Mouse (Mus musculus) megakaryocyte progenitor cell, adult 5-6 weeks (primary cell): ENCODE data around the gene Hpn. TPM values are rescaled to one million over a fixed set of nuclear protein-coding genes. Genes with fewer than 3 reads are reported as not detected.

Experiments
- ATAC-seq: replicated peaks from 2 replicates; pipeline ENCODE4 v1.8.0; 2016; ENCODE audit warnings: mild to moderate bottlenecking, moderate TSS enrichment, inconsistent platforms; ENCODE audit not compliant: poor library complexity
- total RNA-seq, 2 experiments: library from RNA; stranded (forward) in 1 of 2; stranded (reverse) in 1 of 2; fragments of 157-497, 149-512 nt in 1 of 2; fragments of 200-1000 nt in 1 of 2; gene quantifications; 2 replicates each; pipeline versions ENCODE4 v1.2.3 to v1.2.4; 2015 to 2017

Gene Hpn
- total RNA-seq, 2 experiments from 2014 or later = 1.1 to 8.7 TPM

DNA sequence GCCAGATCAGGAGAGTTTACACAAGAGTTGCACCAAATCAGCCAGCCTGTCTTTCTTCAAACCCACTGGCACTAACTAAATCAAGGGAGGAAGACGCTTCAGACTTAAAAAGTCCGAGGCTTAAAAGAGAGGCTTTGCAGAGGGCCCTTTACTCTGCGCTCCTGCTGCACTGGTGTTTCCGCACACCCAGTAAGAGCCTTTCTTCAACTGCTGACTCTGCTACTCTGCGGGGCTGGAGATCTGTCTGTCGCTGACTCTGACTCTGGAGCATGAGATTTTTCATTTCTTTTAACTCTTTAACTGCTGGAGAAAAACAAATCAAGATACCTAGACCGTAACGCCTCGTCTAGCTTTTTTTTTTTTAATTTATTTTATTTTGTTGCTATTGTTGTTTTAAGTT is 30.9 kb downstream of the Hpn start:
- no peak for ATAC-seq

DNA sequence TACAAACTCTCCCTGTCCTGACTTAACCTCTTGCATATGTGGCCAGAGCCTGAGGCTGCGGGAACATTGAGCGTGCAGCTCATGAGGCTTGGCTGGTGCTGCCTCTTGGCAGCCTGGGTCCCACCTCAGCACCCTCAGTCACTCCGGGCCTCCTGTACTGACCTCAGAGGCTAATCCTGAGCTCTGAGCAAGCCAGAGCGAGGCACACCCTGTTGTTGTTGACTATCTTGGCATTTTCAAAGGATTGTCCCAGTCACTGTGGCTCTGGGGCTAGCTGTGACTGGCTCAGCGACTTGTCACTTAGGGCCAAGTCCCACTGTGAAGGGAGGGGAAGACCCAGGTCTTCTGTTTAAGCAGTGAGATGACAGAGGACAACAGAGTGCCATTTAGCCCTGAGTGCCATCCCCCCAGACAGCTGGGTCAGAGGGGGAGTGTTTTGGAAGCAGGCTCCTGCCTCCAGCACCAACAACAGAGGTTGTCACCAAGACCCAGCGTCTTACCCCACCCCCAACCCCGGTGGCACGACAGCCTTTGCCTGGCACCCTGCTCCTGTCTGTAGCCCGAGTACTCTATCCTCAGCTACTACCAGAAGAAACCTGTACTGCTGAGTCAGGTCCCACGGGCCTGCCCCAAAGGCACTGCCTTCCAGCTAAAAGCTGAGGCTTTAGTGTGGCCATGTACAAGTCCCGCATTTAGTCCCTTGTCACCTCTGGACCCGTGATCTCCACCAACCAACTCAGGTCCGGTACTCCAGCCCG is 32.1 kb downstream of the Hpn start:
- ATAC-seq = no peak

DNA sequence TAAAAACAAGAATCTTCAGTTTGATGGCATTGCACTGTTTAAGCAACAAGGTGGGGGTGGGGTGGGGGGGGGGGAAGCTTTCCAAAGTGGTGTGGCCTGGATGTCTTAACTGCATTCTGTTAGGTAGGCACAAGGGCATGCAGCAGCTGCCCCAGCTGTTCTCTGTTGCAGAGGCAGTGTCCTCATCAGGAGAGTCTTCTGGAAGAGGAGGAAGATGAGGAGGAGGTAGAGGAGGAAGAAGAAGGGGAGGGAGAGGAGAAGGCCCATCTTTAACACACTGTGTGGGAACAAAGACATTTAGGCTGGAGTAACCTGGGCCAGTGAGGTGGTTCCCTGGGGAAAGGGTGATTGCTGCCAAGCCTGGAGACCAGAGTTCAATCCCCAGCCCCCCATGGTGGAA is 33.0 kb downstream of the Hpn start:
- no peak for ATAC-seq

DNA sequence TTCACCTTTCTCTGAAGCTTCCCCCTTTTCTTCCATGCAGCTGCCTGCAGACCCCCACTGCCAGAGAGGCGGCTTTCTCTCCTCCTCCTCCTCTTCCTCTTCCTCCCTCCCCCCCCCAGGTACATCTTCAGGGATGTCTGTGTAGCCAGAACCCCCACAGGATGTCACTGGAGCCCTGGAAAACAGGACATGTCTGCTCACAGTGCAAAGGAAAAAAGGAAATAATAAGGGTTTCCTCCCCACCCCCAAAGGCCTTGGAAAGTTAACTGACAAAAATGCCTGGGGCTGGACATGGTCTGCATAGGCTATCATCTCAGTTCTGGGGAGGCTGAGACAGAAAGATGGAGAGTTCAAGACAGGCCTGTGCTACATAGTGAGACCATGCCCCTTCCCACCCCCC is 34.0 kb downstream of the Hpn start:
- no peak for ATAC-seq

DNA sequence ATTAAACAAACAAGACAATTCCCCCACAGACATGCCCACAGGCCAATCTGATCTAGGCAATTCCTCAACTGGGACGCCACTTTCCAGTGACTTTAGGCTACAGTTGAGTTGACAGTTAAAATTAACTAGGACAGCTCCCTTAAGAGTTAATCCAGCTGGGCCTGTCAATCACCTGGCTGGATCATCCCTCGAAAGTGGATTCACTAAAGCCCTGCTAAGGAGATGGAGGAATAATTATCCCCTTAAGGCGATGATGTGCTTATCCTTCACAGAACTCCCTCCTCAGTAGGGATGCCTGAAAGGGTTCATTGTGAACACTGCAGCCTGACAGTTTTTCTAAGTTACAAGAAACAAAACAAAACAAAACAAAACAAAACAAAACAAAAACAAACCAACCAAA is 34.5 kb downstream of the Hpn start:
- no peak for ATAC-seq

DNA sequence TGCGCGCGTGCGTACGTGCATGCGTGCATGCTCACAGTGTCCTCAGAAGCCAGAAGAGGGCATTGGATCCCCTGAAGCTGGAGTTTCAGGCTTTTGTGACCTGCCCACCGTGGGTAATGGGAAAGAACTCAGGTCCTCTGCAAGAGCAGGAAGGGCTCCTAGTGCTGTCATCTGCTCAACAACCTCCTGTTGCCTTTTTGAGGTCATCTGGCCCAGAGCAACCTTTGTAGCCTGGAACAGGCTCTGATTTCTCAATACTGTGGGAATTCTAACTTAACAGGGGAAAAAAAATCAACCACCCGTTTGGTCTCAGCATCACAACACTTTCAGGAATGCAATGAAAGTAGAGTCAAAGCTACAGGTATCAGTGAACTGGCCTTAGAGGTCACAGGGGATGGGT is 35.4 kb downstream of the Hpn start:
- ATAC-seq = no peak

DNA sequence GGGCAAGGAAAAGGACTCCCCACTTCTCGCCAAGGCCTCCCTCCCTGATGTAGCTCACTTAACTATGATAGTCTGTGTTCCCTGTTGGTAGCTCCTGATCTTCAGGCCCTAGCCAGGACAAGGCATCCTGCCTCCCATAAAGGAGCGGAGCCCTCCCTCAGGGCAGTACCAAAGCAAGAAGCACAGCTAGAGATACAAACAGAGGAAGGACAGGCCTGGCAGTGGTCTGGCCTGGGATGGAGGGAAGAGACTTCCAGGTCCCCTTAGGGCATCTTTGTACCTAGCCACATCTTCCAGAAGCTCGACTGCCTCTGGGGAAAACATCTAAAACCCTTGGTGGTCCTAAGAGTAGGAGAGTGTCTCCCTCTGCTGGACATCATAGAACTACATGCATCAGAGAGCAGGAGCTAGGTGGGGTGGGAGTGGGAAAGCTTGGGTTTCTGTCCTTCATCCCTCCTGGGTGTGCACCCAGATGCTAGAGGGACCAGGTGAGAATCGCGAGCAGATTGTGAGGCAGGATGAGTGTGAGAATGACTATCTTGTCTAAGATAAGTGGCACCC is 37.1 kb downstream of the Hpn start:
- peak; percentile 87 for ATAC-seq

DNA sequence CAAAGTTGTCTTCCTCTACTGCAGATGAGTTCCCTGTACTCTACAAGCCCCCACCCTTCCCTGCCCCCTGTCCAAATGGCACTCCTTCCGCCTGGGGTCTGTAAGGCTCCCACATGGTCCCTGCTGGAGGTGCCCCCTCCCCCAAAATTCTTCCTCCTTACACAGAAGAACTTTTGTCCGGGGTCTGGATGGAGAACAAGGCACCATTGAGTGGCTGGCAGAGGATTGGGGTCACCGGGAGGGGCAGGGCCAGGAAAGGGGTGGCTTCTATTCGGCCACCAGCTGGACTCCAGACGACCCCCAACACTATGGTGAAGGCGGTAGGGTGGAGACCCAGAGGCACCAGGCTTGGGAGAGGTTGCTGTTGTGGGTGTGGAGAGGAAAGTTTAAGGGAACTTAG is 37.6 kb downstream of the Hpn start:
- ATAC-seq = no peak

DNA sequence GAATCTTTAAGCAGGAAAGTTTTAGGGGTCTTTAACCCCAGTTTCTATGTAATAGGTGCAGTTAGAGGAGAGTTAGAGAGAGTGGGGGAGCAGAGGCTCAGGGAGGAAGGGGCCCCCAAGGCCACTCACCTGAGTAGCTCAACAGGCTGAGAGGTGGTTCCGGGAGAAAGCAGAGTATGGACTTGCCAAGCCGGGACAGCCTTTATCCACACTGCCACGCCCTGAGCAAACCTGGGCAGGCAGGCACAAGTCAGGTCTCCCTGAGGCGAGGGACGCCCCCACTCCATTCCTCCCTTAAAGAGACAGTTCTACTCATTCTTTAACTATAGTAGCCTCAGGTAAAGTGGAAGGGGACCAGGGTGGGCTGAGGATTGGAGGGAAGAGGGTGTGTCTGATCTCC is 38.6 kb downstream of the Hpn start, which contains the start of gene Fxyd3:
Gene Fxyd3 (minus strand): TSS at position 213 of the 400 bp plus-strand sequence.
- ATAC-seq = no peak

DNA sequence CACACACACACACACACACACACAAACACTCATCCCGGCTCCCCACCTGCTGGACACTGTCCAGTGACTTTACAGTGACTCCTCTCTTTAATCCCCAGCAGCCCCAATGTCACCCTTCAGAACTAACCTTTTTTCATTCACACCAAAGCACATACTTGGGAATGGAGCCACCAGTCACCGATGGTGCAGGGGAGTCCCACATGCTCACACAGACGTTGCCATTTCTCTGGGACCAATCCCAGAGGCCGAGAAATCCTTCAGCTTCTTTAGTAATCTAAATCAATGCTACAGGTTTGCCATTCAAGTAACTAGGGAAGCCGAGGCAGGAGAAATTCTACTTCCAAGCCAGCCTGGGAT is 40.4 kb downstream of the Hpn start:
- no peak for ATAC-seq

DNA sequence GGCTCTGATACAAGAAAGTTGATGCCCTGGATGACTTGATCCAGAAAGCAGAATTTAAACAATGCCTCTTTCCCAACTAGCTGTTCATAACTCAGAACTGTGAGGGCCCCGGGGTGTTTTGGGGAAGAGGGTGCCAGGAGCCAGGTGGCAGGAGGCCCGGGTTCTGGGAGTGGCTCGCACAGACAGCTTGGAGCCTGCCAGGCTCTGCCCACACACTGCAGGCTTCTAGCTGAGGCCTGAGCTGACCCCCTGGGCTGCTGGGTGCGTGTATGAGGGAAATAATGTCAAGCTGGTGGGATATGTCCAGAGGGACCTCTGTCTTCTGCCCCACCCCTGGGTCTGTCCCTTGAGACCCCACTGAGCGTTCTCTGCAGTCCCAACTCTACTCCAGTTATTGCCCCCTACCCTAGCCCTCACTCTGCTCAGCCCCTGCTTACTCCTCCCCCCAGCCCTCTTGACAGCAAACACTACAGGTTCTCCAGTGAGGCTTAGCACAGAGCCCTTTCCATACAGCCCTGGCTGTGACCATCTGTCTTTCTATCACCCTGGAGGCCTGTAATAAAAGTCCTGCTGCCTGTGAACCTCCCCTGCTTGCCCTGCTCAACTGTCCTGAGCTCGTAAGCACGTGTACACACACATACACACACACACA is 40.9 kb downstream of the Hpn start:
- ATAC-seq = no peak

DNA sequence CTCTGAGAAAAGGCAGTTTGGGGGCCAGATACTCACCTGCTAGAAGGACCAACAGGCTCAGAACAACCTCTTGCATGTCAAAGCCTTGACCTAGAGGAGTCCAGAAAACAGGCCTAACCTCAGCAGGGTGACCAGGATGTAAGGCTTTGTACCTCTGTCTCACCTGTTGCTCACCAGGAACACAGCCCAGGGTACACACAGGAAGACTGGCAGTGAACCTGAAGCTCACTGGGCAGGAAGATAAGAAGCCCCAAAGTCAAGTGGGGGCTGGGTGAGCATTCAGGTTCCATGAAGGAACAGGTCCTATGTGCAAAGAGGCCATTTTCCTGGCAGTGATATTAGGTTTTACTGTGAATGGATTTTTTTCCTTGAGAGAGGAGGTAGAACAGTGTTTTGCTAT is 41.5 kb downstream of the Hpn start:
- no peak for ATAC-seq

DNA sequence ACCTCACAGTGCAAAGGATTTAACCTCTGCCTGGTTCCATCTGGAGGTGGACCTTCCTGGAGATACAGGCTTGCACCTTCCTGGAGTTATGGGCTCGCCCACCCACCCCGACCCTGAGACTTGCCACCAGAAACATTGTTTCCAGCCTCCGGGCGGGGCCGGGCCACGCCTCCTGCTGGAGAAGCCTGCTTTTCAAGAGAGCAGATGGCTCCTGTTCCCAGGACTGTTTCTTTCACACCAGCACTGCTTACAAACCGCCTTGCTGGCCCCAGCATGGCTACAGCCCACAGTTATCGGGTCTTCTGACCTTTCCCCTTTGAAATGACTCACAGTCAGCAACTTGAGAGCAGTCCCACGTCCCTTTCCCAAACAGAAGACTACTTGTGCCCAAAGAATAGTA is 42.8 kb downstream of the Hpn start:
- no peak for ATAC-seq

DNA sequence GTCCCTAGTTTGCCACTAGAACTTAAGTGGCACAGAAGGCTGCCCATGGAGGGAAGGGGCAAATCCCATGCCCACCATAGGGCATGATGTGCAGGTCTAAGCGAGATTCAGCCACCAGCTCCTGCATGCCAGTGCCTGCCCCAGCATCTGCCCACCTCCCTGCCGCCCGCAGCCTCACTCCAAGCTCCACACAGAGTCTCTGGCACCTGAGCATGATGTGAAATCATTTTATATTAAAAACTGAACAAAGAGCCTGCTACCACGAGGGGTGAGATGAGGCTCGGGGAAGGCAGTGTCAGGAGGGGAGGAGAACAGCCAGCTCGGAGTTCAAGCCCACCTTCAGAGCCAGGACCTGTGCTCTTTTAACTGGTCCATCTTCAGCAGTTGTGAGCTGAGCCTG is 44.8 kb downstream of the Hpn start:
- no peak for ATAC-seq

DNA sequence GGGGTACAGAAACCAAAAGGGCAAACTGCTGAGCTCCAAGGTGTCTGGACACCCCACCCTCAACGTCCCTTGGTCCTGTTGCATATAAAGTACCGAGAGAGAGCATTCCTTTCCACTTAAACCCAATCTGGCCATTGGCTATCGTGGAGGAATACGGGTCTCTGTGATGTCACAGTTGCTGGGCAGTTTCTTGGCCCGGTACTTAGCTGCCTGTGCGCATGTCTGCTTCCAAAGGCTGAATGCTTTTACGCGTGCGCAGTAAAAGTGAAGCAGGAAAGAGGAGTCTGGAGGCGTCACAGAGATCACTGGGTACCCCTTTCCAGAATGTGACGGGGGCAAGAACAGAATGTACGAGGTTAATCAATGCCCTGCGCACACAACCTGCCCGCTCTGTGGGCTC is 45.6 kb downstream of the Hpn start:
- ATAC-seq = no peak

DNA sequence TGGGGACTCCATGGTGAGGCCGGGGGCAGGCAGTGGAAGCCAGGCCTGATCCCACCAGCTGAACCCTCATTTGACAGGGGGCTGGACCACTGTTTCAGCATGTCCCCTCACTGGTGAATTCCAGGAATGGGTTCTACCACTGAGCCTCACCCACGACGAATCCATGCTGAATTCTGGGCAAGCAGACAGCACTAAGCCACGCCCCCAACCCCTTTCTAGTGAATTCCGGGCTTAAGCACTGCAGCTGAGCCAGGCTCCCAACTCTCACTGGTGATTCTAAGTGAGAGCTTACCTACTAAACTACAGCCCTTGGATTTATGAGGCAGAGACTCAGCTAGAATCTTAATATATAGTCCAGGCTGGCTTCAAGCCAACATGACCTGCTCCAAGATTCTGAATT is 47.3 kb downstream of the Hpn start:
- no peak for ATAC-seq

DNA sequence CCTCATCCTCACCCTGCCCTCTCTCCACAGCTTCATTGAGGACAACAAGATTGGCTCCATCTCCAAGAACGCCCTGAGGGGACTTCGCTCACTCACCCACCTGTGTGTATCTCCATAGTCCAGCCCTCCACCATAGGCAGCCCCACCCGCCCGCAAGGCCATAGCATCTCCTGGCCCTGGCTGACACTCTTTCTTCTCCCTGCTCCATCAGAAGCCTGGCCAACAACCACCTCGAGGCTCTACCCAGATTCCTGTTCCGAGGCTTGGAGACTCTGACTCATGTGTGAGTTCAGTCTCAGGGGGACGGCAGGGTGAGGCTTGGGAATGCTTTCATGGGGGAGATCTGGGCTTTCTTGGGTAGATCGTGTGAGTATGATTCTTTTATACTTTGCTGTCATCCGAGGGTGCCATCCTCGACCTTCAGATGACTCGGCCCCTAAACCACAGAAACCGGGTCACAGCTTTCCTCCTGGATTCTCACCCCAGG is 52.0 kb downstream of the Hpn start:
- no peak for ATAC-seq

DNA sequence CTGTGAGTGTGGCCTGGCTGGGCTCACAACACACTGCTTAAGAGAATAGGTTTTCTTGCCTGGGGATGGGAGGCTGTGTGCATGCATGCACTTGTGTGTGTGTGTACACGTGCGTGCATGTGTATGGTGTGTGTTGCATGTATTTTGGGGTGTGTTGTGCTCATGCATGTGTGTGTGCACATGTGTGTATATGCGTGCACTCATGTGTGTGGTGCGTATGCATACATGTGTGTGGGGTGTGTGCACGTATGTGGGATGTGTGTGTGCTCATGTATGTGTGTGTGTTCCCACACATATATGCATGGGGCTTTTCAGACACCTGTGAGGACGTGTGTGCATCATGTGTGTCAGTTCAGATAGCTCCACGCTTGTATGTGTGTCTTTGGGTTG is 54.5 kb downstream of the Hpn start:
- no peak for ATAC-seq

DNA sequence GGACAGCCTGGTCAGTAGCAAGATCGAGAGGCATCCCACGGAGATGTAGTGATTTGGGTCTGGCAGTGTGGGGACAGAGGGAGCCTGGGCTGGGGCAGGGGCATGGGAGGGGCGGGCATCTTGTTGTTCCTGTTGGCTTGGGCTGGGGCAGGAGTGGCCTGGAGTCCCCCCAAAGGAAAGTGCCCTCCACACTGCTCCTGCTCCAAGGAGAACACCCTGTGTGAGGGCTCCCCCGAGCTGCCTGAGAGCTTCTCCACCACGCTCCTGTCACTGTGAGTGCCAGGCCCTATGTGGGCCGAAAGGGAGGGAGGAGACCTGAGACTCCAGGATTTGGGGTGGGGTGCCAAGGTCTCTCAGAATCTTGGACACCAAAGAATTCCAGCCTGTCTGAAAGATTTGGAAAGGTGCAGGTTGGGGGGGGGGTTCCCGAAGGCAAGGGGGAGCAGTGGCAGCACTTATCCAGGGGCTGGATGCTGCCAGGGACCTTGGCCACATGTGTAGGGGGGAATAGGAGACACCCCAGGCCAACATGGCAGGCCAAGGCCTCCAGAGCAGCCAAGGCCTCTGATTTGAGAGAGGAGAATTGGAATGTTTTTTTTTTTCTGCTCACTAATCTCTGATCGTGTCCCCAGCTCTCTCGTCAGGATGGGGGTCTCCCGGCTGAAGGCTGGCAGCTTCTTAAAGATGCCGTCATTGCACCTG is 55.0 kb downstream of the Hpn start:
- ATAC-seq = no peak

DNA sequence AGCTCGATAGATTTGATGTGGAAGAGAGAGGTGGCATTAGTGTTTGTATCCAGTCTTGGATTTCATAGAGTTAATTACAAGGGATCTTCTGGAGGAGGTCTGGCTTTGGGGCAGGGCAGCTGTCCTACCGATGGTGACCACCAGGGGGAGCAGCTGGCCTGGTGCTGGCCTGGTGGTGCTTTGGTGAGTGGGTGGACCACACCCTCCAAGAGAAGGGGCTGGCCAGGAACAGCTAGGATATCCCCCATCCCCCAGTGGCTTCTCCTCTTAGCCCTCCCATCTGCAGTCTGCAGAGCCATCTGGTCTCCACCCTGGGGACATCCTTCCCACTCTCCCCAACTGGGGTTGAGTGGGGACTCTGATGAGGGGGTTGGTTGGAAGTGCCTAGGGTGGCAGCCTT is 56.0 kb downstream of the Hpn start, which contains the start of gene Lgi4:
Gene Lgi4 (plus strand): TSS at position 235 of the 400 bp plus-strand sequence.
- peak; percentile 90 for ATAC-seq

DNA sequence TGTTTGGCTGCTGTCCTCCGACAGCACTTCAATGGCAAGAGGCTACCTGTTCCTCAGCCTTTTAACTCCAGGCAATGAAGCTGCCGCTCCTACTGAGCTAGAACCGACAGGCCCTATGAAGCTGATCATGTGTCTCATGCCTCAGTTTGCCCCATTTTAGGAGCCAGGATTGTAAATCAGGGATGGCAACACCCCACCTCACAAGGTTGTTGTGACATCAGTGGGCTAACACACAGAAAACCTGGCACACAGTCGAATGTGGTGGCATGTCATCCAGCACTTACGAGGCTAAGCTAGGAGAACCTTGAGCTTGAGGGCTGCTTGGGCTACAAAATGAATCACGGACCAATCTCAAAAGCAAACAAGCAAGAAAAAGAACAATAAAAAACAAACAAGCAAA is 56.9 kb downstream of the Hpn start:
- ATAC-seq = no peak

DNA sequence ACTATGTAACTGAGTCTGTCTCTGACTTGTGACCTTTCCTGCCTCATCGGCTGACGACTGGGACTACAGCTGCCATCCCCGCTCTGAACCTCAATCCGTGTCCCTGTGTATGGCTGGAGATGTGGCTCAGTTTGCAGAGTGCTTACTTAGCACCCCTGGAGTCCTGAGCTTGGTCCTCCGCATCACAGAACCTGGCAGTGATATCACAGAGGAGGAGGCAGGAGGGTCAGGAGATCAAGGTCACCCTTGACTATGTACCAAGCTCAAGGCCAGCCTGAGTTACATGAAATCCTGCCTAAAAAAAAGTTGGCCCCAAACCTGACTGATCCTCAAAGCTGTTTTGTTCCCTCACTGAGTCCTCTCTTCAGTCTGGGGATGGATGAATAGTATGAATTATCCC is 57.4 kb downstream of the Hpn start:
- no peak for ATAC-seq
